Mouse (Mus musculus): Measurements from ENCODE around the gene Vmn1r79.
"Not testable (repeated sequence)": the region's sequence is repeated elsewhere in the genome, so short reads cannot be mapped to it uniquely, and the experiment has no call there.

Vmn1r79 gene

DNA sequence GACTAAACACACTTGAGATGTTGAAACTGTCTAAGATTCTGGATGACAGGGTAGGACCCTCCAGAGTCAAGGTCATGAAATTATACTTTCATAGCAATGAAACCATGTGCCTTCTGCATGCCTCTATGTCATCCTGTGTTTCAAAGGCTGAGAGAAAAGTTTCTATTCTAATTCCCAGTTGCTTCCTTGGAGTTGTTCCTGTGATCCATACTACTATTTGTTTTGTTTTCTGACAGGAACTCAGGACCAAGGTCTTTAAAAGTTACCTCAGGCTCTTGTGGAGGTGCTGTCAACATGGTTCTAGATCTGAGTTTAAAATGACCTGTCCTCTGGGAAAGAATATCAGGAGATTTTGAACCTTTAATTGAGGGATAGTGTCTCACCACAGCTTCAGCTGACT, at the start of gene Vmn1r79:
Vmn1r79 (plus strand) TSS at position 301 of the 400 bp plus-strand sequence.
- not testable (repeated sequence) for DNase-seq (ENCODE audit: low spot score)

DNA sequence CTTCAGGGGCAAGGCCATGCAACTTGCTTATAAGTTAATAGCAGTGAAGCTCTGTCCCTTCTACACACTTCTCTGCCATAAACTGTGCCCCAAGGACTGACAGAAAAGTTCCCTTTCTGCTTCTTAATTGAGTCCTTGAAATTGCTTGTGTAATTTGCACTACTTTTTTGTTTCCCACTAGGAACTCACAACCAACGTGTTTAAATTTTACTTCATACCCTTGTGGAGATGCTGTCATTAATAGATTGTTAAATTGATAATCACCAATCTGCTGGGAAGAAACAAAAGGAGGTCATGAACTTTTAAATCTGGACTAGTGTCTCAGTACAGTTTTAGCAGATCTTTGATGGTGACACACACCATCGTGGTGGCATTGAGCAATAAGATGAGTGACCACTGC, 21.1 kb upstream of the Vmn1r79 start, which contains the start of gene Vmn1r78:
Vmn1r78 (plus strand) TSS at position 301 of the 400 bp plus-strand sequence.
- DNase-seq (ENCODE audit: low spot score) = no peak

DNA sequence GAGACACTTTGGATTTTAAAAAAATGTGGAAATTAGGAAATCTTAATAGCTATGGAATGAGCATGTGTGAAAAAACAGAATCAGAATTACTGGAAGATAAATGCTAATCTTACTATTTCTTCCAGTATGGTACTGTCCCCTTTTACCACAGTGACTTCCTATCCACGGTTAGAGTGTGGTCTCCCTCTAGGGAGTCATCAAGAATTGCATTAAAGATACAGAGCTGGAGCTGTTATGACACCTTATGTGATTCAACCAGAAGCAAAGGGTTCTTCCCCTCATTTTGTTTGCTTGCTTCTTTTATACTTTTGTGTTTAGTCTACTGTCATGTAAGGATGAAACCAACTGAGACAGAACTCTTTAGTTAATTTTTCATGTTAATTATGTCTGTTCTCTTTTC, 14.6 kb upstream of the Vmn1r79 start:
- not testable (repeated sequence) for DNase-seq (ENCODE audit: low spot score)

- DNase-seq (ENCODE audit: low spot score) = not testable (repeated sequence)
Measured at GRCm38 (mm10) chr7:12172926-12173325, 1.8 kb downstream of the Vmn1r79 start.

DNA sequence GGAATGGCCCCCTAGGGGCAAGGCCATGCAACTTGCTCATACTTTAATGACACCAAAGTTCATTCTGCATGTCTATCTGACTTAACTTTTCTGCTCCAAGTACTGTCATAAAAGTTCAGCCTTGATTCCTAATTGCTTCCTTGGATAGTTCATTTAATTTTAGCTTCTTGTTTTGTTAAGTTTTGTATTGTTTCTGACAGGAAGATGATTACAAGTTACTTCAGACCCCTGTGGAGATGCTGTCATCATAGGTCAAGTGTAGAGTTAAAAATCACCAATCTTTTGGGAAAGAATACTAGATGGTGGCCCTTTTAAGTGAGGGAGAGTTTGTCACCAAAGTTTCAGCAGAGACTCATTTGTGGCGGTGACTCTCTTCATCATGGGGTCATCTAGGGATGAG, 17.9 kb downstream of the Vmn1r79 start, which contains the start of gene Vmn1r80:
Vmn1r80 (plus strand) TSS at position 301 of the 400 bp plus-strand sequence.
- no peak for DNase-seq (ENCODE audit: low spot score)

GRCm38 (mm10) chr7:12204141-12204540, 33.1 kb downstream of the Vmn1r79 start:
- no peak for DNase-seq (ENCODE audit: low spot score)
